Mouse (Mus musculus): ENCODE results near the gene Col27a1. TPM values are rescaled to one million over a fixed set of nuclear protein-coding genes. Genes with fewer than 3 reads are reported as not detected.

Col27a1 gene
- total and polyA plus RNA-seq, 2 experiments, result 2.2 to 5.4 TPM

- Histone ChIP-seq H3K79me2 (ENCODE audit: control insufficient read depth, insufficient read depth, low read length) (no peaks in the 10 kb centered on the region), H3K4me1 (ENCODE audit: control insufficient read depth, insufficient read depth, low read length) (no peaks in the 10 kb centered on the region), H3K9ac (ENCODE audit: low read depth, low read length) (no peak within 1 kb of the TSS), H3K27me3 (ENCODE audit: control insufficient read depth, insufficient read depth, low read length) (no peaks in the 10 kb centered on the region), H3K4me3 (ENCODE audit: insufficient read depth, low read depth, low read length) (no peak within 1 kb of the TSS), H3K27ac (replicated peaks; ENCODE audit: insufficient read depth, low read depth, low read length) (no peak within 1 kb of the TSS), H3K36me3 (ENCODE audit: control insufficient read depth, insufficient read depth, low read length) (no peaks in the 10 kb centered on the region)
- WGBS, result 26% methylated on average over 4 of the region's 4 CpGs
- no peak for TF ChIP-seq CTCF (IDR thresholded peaks at IDR 0.05; ENCODE audit: low read depth, low read length)
- TF ChIP-seq POLR2A (IDR thresholded peaks at IDR 0.05; ENCODE audit: extremely low read depth, insufficient read depth, low read length), result no peak
- no peak for DNase-seq (ENCODE audit: extremely low read depth, low read depth, low spot score)
These were observed 41.7 kb upstream of the Col27a1 start, which contains the start of gene Kif12 for GRCm38 (mm10) chr4:63171969-63172685. Kif12 (minus strand) TSS chr4:63172131.

GRCm38 (mm10) chr4:63181556-63181955, 32.2 kb upstream of the Col27a1 start:
- Histone ChIP-seq H3K27ac (replicated peaks; ENCODE audit: insufficient read depth, low read depth, low read length) (no peak overlapping the region), H3K27me3 (ENCODE audit: control insufficient read depth, insufficient read depth, low read length) (no peaks in the 10 kb centered on the region), H3K36me3 (ENCODE audit: control insufficient read depth, insufficient read depth, low read length) (no peaks in the 10 kb centered on the region), H3K4me3 (ENCODE audit: insufficient read depth, low read depth, low read length) (no peak overlapping the region), H3K79me2 (ENCODE audit: control insufficient read depth, insufficient read depth, low read length) (no peaks in the 10 kb centered on the region), H3K9ac (ENCODE audit: low read depth, low read length) (no peak overlapping the region), H3K4me1 (ENCODE audit: control insufficient read depth, insufficient read depth, low read length) (no peaks in the 10 kb centered on the region)
- WGBS, result 10% methylated on average over 5 of the region's 5 CpGs
- TF ChIP-seq CTCF (IDR thresholded peaks at IDR 0.05; ENCODE audit: low read depth, low read length), result peak; percentile 99
- TF ChIP-seq POLR2A (IDR thresholded peaks at IDR 0.05; ENCODE audit: extremely low read depth, insufficient read depth, low read length), result no peak
- DNase-seq (ENCODE audit: extremely low read depth, low read depth, low spot score), result peak; percentile 38

- WGBS, result 18% methylated on average over 21 of the region's 21 CpGs
- H3K4me3 ChIP-seq (ENCODE audit: insufficient read depth, low read depth, low read length), result no peak overlapping the region; the same call in 1 of the 2 replicates
- H3K27me3 ChIP-seq (ENCODE audit: control insufficient read depth, insufficient read depth, low read length), result no peaks in the 10 kb centered on the region
- no peak overlapping the region for H3K27ac ChIP-seq (replicated peaks; ENCODE audit: insufficient read depth, low read depth, low read length)
- no peaks in the 10 kb centered on the region for H3K36me3 ChIP-seq (ENCODE audit: control insufficient read depth, insufficient read depth, low read length)
- DNase-seq (ENCODE audit: extremely low read depth, low read depth, low spot score), result peak; percentile 84
- TF ChIP-seq POLR2A (IDR thresholded peaks at IDR 0.05; ENCODE audit: extremely low read depth, insufficient read depth, low read length) (no peak), CTCF (IDR thresholded peaks at IDR 0.05; ENCODE audit: low read depth, low read length) (no peak)
- peak overlapping the region; percentile 12; the same call in 1 of the 2 replicates for H3K9ac ChIP-seq (ENCODE audit: low read depth, low read length)
- no peaks in the 10 kb centered on the region; the same call in 1 of the 2 replicates for H3K4me1 ChIP-seq (ENCODE audit: control insufficient read depth, insufficient read depth, low read length)
- H3K79me2 ChIP-seq (ENCODE audit: control insufficient read depth, insufficient read depth, low read length), result no peaks in the 10 kb centered on the region
These were observed 27.4 kb upstream of the Col27a1 start for GRCm38 (mm10) chr4:63186281-63186870.

- Histone ChIP-seq H3K27me3 (ENCODE audit: control insufficient read depth, insufficient read depth, low read length) (no peaks in the 10 kb centered on the region), H3K4me1 (ENCODE audit: control insufficient read depth, insufficient read depth, low read length) (no peaks in the 10 kb centered on the region; the same call in 1 of the 2 replicates), H3K9ac (ENCODE audit: low read depth, low read length) (no peak overlapping the region), H3K27ac (replicated peaks; ENCODE audit: insufficient read depth, low read depth, low read length) (no peak overlapping the region), H3K79me2 (ENCODE audit: control insufficient read depth, insufficient read depth, low read length) (no peaks in the 10 kb centered on the region), H3K36me3 (ENCODE audit: control insufficient read depth, insufficient read depth, low read length) (no peaks in the 10 kb centered on the region), H3K4me3 (ENCODE audit: insufficient read depth, low read depth, low read length) (no peak overlapping the region)
- no peak for DNase-seq (ENCODE audit: extremely low read depth, low read depth, low spot score)
- TF ChIP-seq CTCF (IDR thresholded peaks at IDR 0.05; ENCODE audit: low read depth, low read length), result no peak
- no peak for TF ChIP-seq POLR2A (IDR thresholded peaks at IDR 0.05; ENCODE audit: extremely low read depth, insufficient read depth, low read length)
- 63% methylated on average over 5 of the region's 5 CpGs for whole genome bisulfite sequencing
These were observed 22.2 kb upstream of the Col27a1 start for GRCm38 (mm10) chr4:63191641-63192040.

GRCm38 (mm10) chr4:63194366-63194765, 19.4 kb upstream of the Col27a1 start:
- H3K4me3 ChIP-seq (ENCODE audit: insufficient read depth, low read depth, low read length), result no peak overlapping the region
- no peak for DNase-seq (ENCODE audit: extremely low read depth, low read depth, low spot score)
- H3K36me3 ChIP-seq (ENCODE audit: control insufficient read depth, insufficient read depth, low read length), result no peaks in the 10 kb centered on the region
- H3K4me1 ChIP-seq (ENCODE audit: control insufficient read depth, insufficient read depth, low read length), result no peaks in the 10 kb centered on the region
- TF ChIP-seq CTCF (IDR thresholded peaks at IDR 0.05; ENCODE audit: low read depth, low read length) (no peak), POLR2A (IDR thresholded peaks at IDR 0.05; ENCODE audit: extremely low read depth, insufficient read depth, low read length) (no peak)
- WGBS, result 91% methylated on average over 2 of the region's 2 CpGs
- no peaks in the 10 kb centered on the region for H3K79me2 ChIP-seq (ENCODE audit: control insufficient read depth, insufficient read depth, low read length)
- no peak overlapping the region for H3K9ac ChIP-seq (ENCODE audit: low read depth, low read length)
- no peak overlapping the region for H3K27ac ChIP-seq (replicated peaks; ENCODE audit: insufficient read depth, low read depth, low read length)
- no peaks in the 10 kb centered on the region for H3K27me3 ChIP-seq (ENCODE audit: control insufficient read depth, insufficient read depth, low read length)

GRCm38 (mm10) chr4:63199366-63199765, 14.4 kb upstream of the Col27a1 start:
- TF ChIP-seq POLR2A (IDR thresholded peaks at IDR 0.05; ENCODE audit: extremely low read depth, insufficient read depth, low read length) (no peak), CTCF (IDR thresholded peaks at IDR 0.05; ENCODE audit: low read depth, low read length) (no peak)
- 71% methylated on average over 5 of the region's 5 CpGs for WGBS
- Histone ChIP-seq H3K79me2 (ENCODE audit: control insufficient read depth, insufficient read depth, low read length) (no peaks in the 10 kb centered on the region), H3K9ac (ENCODE audit: low read depth, low read length) (no peak overlapping the region), H3K4me3 (ENCODE audit: insufficient read depth, low read depth, low read length) (no peak overlapping the region), H3K36me3 (ENCODE audit: control insufficient read depth, insufficient read depth, low read length) (no peaks in the 10 kb centered on the region), H3K4me1 (ENCODE audit: control insufficient read depth, insufficient read depth, low read length) (no peaks in the 10 kb centered on the region), H3K27me3 (ENCODE audit: control insufficient read depth, insufficient read depth, low read length) (no peaks in the 10 kb centered on the region), H3K27ac (replicated peaks; ENCODE audit: insufficient read depth, low read depth, low read length) (no peak overlapping the region)
- peak; percentile 65 for DNase-seq (ENCODE audit: extremely low read depth, low read depth, low spot score)

All from liver, adult 2 months (tissue).